Mouse (Mus musculus): ENCODE results near the gene Naaladl2.

DNA sequence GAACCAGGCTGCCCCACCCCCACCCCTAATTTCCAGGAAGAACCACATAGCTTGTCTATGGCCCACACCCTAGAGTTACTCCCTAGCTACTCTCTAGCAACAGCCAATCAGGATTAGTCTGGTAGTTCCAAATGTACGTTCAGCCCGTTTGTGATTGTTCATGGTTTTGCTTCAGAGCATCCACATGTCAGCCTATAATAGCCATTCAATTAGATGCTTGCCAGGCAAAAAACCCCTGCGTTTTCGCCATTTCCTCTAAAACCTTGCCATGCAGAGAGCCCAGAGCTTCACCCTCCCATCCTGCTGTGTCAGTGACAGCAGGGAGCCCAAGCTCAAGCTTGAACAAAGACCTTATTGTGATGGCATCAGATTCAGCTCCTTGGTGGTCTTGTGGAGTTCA is 16.2 kb downstream of the Naaladl2 start:
- TF ChIP-seq POLR2A (IDR thresholded peaks at IDR 0.05; ENCODE audit: borderline replicate concordance, insufficient read depth, low read length) (no peak), CTCF (IDR thresholded peaks at IDR 0.05; ENCODE audit: borderline replicate concordance, insufficient read depth, low read depth, low read length) (no peak)
